Mouse (Mus musculus) limb, embryonic 11.5 days (tissue): Measurements from ENCODE around the gene Bex4. TPM values are rescaled to one million over a fixed set of nuclear protein-coding genes. Genes with fewer than 3 reads are reported as not detected.
"Not testable (repeated sequence)": the region's sequence is repeated elsewhere in the genome, so short reads cannot be mapped to it uniquely, and the experiment has no call there.

Experiments used
- ATAC-seq: fragments of 200-750 bp; cut with Nextera tagmentation; 2 replicates; pipeline ENCODE4 v1.8.0; 2017; ENCODE audit warnings: low read depth; ENCODE audit not compliant: insufficient number of reproducible peaks, low FRiP score, low TSS enrichment
- DNase-seq: peaks from one replicate; pipeline ENCODE4 v3.0.0-alpha.2; 2015; ENCODE audit warnings: low spot score
- H3K27ac ChIP-seq: fragments of 300-500 bp; sonication (generic); replicated peaks from 2 replicates; pipeline ENCODE4 v1.5.1; 2014; ENCODE audit warnings: low read depth, mild to moderate bottlenecking, low read length
- H3K27me3 ChIP-seq: fragments of 300-500 bp; sonication (generic); 2 replicates; pipeline ENCODE4 v1.6.1; 2014; ENCODE audit warnings: mild to moderate bottlenecking, low read length, mixed read lengths; ENCODE audit not compliant: control insufficient read depth, insufficient read depth
- H3K36me3 ChIP-seq: fragments of 300-500 bp; sonication (generic); 2 replicates; pipeline ENCODE4 v1.6.1; 2014; ENCODE audit warnings: mild to moderate bottlenecking, low read length, moderate library complexity, mixed read lengths; ENCODE audit not compliant: control insufficient read depth, insufficient read depth
- H3K4me1 ChIP-seq: fragments of 300-500 bp; sonication (generic); 2 replicates; pipeline ENCODE4 v1.6.1; 2014; ENCODE audit warnings: low read length, mixed read lengths; ENCODE audit not compliant: control insufficient read depth, insufficient read depth
- H3K4me2 ChIP-seq: fragments of 300-500 bp; sonication (generic); 2 replicates; pipeline ENCODE4 v1.6.1; 2014; ENCODE audit warnings: low read depth, mild to moderate bottlenecking, moderate library complexity; ENCODE audit not compliant: severe bottlenecking
- H3K4me3 ChIP-seq: fragments of 300-500 bp; sonication (generic); 2 replicates; pipeline ENCODE4 v1.5.1; 2014; ENCODE audit warnings: low read depth, low read length
- H3K9ac ChIP-seq: fragments of 300-500 bp; sonication (generic); 2 replicates; pipeline ENCODE4 v1.6.1; 2014; ENCODE audit warnings: mild to moderate bottlenecking, low read length
- H3K9me3 ChIP-seq: fragments of 300-500 bp; sonication (generic); 2 replicates; pipeline ENCODE4 v1.6.1; 2016; ENCODE audit warnings: low read length; ENCODE audit not compliant: control insufficient read depth
- WGBS: fragments of 180-500 bp; shearing (Covaris S2); extraction: QIAGEN DNeasy Blood & Tissue Kit; methylation state at CpG from one replicate; pipeline ENCODE4 v1.1.7; 2014; 5-methylcytosine and 5-hydroxymethylcytosine counted together
- polyA plus RNA-seq: library from polyadenylated mRNA; unstranded; fragments of >200 nt; fragmentation: Nextera tagmentation; extraction: Ambion mirVana; gene quantifications from 2 replicates; pipeline ENCODE4 v1.2.1, GENCODE M21; 2014

Gene Bex4
- polyA plus RNA-seq, 1 experiment from 2014 or later: 81.7 TPM

- ATAC-seq: no peak
Observed at GRCm38 (mm10) chrX:136127038-136127743, 11.6 kb upstream of the Bex4 start.

GRCm38 (mm10) chrX:136127744-136128064 lies 11.1 kb upstream of the Bex4 start:
- 8% methylated on average over 5 of the region's 5 CpGs for WGBS
- peak; percentile 76 for DNase-seq

More at GRCm38 (mm10) chrX:136127038-136127743, 11.6 kb upstream of the Bex4 start:
- Histone ChIP-seq H3K4me2 (no peak overlapping the region), H3K27ac (no peak overlapping the region), H3K36me3 (no peaks in the 10 kb centered on the region), H3K9me3 (no peaks in the 10 kb centered on the region), H3K9ac (no peak overlapping the region), H3K27me3 (no peaks in the 10 kb centered on the region), H3K4me3 (no peak overlapping the region), H3K4me1 (no peaks in the 10 kb centered on the region)
- DNase-seq: no peak
- 62% methylated on average over 8 of the region's 8 CpGs for WGBS

GRCm38 (mm10) chrX:136135559-136135958 lies 3.2 kb upstream of the Bex4 start:
- H3K4me2 ChIP-seq: no peak overlapping the region
- no peak overlapping the region for H3K27ac ChIP-seq
- H3K27me3 ChIP-seq: no peaks in the 10 kb centered on the region
- no peak overlapping the region for H3K9ac ChIP-seq
- no peak for DNase-seq
- no peaks in the 10 kb centered on the region for H3K36me3 ChIP-seq
- no peaks in the 10 kb centered on the region for H3K9me3 ChIP-seq
- no peaks in the 10 kb centered on the region for H3K4me1 ChIP-seq
- WGBS: 86% methylated on average over 4 of the region's 4 CpGs
- no peak overlapping the region for H3K4me3 ChIP-seq
- no peak for ATAC-seq

More at GRCm38 (mm10) chrX:136127744-136128064, 11.1 kb upstream of the Bex4 start:
- Histone ChIP-seq H3K27me3 (no peaks in the 10 kb centered on the region), H3K4me1 (no peaks in the 10 kb centered on the region), H3K36me3 (no peaks in the 10 kb centered on the region), H3K4me3 (no peak overlapping the region), H3K9ac (no peak overlapping the region), H3K9me3 (no peaks in the 10 kb centered on the region), H3K4me2 (no peak overlapping the region), H3K27ac (no peak overlapping the region)
- ATAC-seq: no peak

GRCm38 (mm10) chrX:136139640-136140004 lies 826 bp downstream of the Bex4 start:
- H3K9me3 ChIP-seq, H3K27ac ChIP-seq, H3K36me3 ChIP-seq, H3K27me3 ChIP-seq, DNase-seq, H3K9ac ChIP-seq, ATAC-seq, H3K4me1 ChIP-seq: not testable (repeated sequence)
- Histone ChIP-seq H3K4me3 (peak overlapping the region; percentile 24), H3K4me2 (peak overlapping the region; percentile 38)
- WGBS: 47% methylated on average over 5 of the region's 5 CpGs

- 0 out of 2 replicates have a peak, but pooled peaks cover 2% of the 10 kb centered on the region for H3K27me3 ChIP-seq
- no peaks in the 10 kb centered on the region for H3K4me1 ChIP-seq
- ATAC-seq (no peak), DNase-seq (no peak)
- WGBS: 83% methylated on average over 5 of the region's 5 CpGs
- H3K27ac ChIP-seq: no peak overlapping the region
- H3K9me3 ChIP-seq: no peaks in the 10 kb centered on the region
- H3K9ac ChIP-seq: no peak overlapping the region
- no peak overlapping the region for H3K4me2 ChIP-seq
- no peaks in the 10 kb centered on the region for H3K36me3 ChIP-seq
- H3K4me3 ChIP-seq: no peak overlapping the region
Observed at GRCm38 (mm10) chrX:136141385-136141784, 2.6 kb downstream of the Bex4 start.

- H3K9me3 ChIP-seq: no peaks in the 10 kb centered on the region
- 77% methylated on average over 2 of the region's 2 CpGs for WGBS
- 0 out of 2 replicates have a peak, but pooled peaks cover 2% of the 10 kb centered on the region for H3K27me3 ChIP-seq
- no peak for DNase-seq
- no peak for ATAC-seq
- no peak overlapping the region for H3K27ac ChIP-seq
- no peak overlapping the region for H3K4me3 ChIP-seq
- no peak overlapping the region for H3K9ac ChIP-seq
- H3K4me1 ChIP-seq: no peaks in the 10 kb centered on the region
- H3K36me3 ChIP-seq: no peaks in the 10 kb centered on the region
- H3K4me2 ChIP-seq: no peak overlapping the region
Observed at GRCm38 (mm10) chrX:136143711-136144110, 4.9 kb downstream of the Bex4 start.

GRCm38 (mm10) chrX:136144195-136144594 lies 5.4 kb downstream of the Bex4 start:
- WGBS: 71% methylated on average over 7 of the region's 7 CpGs
- H3K27ac ChIP-seq: no peak overlapping the region

GRCm38 (mm10) chrX:136170625-136171024 lies 31.8 kb downstream of the Bex4 start:
- no peak for DNase-seq
- H3K4me2 ChIP-seq: peak overlapping the region; percentile 39
- H3K9me3 ChIP-seq: no peaks in the 10 kb centered on the region
- H3K9ac ChIP-seq: no peak overlapping the region
- H3K36me3 ChIP-seq: no peaks in the 10 kb centered on the region
- no peaks in the 10 kb centered on the region for H3K27me3 ChIP-seq
- WGBS: 69% methylated on average over 10 of the region's 10 CpGs
- H3K27ac ChIP-seq: no peak overlapping the region
- peak overlapping the region; percentile 35 for H3K4me3 ChIP-seq
- H3K4me1 ChIP-seq: no peaks in the 10 kb centered on the region
- ATAC-seq: no peak

More at GRCm38 (mm10) chrX:136144195-136144594, 5.4 kb downstream of the Bex4 start:
- H3K4me1 ChIP-seq: no peaks in the 10 kb centered on the region
- ATAC-seq (no peak), DNase-seq (no peak)
- no peaks in the 10 kb centered on the region for H3K36me3 ChIP-seq
- no peak overlapping the region for H3K4me2 ChIP-seq
- H3K4me3 ChIP-seq: no peak overlapping the region
- no peak overlapping the region for H3K9ac ChIP-seq
- H3K27me3 ChIP-seq: 0 out of 2 replicates have a peak, but pooled peaks cover 2% of the 10 kb centered on the region
- H3K9me3 ChIP-seq: no peaks in the 10 kb centered on the region
